Mouse (Mus musculus) kidney, adult 11 months (tissue): ENCODE data around the gene Slc35e2.
A peak's percentile ranks its signal among the peaks of the same experiment; 100 is the strongest.
"Not testable (repeated sequence)": the region's sequence is repeated elsewhere in the genome, so short reads cannot be mapped to it uniquely, and the experiment has no call there.

Experiments used
- DNase-seq: peaks from one replicate; pipeline ENCODE4 v3.0.0; 2022

The Slc35e2 gene

DNA sequence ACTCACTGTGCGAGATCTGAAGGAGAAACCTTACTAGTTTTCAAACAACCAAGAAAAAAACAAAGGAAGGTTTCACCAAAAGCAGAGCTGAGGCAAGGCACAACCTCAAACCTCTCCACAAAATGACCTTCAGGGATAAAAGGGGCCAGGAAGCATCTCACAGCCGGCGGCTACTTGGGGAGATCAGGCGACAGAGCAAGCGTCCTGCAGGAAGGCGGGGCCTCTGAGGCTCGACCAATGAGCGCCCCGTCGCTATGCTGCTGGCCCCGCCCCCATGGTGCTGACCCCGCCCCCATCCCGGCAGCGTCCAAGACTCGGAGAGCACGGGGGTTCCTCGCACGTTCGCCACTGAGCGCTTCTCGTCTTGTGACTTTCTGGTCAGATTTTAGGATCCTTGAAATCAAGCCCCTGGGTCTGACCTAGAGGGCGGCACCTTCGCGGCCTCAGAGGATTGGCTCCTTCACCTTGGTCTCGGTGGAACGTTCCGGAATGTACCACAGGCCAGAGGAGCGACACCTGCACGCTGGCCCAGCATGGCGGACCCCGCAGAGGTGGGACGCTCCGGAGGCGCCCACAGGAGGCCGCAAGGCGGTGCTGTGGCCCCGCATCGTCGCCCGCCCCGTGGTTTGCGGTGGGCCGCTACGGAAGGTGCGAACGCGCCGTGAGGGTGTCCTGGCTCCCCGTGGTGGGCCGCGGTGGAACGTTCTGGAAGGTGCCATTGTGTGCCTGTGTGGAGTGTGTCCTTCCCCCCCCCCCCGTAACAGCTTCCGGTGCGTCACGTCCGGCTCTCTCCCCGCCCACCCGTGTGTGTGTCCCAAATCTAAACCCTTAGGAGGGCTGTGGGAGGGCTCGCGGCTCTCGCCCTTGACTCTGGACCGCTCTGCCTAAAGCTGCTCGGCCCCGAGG is at the start of gene Slc35e2:
Slc35e2 (plus strand) TSS at position 326 of the 906 bp plus-strand sequence.
- DNase-seq = peak; percentile 94

DNA sequence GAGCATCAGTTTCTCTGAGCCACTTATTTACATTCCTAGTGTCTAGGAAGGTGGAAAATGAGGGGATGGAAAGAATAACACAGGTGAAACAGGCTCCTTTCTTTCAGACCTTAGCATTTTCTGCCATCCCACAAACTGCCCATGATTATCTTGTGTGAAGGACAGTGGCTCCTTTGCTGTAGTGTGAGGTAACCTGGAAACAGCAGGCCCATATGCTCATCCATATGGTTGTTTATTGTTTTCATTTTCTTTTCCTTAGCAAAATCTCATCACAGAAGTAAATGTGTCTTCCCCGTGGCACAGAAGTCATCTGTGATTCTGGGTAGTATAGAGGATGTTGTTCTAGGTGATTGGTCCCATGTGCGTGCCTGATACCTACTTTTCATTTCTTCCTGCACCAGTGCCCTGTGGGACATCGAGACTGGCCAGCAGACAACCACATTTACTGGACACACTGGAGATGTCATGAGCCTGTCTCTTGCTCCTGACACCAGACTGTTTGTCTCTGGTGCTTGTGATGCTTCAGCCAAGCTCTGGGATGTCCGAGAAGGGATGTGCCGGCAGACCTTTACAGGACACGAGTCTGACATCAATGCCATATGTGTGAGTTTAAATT is 48.2 kb upstream of the Slc35e2 start:
- no peak for DNase-seq

DNA sequence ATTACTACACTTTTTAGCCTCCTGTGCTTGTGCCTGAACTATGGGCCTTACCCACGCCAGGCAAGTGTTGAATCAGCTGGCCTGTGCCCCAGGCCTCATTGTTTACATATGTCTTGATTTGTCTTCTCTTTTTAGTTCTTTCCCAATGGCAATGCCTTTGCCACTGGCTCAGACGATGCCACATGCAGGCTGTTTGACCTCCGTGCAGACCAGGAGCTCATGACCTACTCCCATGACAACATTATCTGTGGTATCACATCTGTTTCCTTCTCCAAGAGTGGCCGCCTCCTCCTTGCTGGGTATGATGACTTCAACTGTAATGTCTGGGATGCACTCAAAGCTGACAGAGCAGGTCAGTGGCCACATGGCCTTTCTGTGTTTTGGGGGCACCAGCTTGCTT is 46.3 kb upstream of the Slc35e2 start:
- no peak for DNase-seq

DNA sequence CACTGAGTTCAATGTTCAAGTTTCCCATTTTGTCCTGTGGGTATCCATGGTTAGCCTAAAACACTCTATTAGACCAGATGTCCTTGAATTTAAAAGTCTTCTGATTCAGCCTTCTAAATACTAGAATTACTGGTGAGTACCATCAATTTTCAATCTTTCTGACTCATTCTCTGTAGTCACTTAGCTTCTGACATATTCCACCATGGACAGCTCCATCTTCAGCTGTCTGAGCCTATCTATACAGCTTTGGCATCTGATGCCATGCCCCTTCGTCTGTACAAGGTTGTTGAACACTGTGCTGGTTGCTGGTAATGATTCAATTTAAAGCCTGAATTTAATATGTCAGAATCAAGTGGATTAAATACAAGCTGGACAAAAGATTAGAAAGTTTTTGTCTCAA is 45.8 kb upstream of the Slc35e2 start:
- no peak for DNase-seq

DNA sequence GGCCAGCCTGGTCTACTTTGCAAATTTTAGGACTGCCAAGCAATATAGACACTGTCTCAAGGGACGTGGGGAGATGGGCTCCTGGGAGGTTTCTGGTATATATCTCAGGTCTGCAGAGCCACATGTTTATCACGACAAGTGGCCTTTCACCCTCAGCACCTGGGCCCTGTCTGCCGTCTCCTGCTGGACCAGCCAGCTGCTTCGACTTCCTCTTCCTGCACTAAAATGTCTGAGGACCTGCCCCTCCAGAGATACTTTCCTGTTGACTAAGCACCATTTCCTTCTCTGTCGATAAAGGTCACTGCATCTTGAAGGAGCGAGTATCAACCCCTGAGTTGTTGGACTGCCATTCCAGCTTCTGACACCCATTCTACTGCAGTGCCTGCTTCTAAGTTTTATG is 41.8 kb upstream of the Slc35e2 start:
- no peak for DNase-seq

DNA sequence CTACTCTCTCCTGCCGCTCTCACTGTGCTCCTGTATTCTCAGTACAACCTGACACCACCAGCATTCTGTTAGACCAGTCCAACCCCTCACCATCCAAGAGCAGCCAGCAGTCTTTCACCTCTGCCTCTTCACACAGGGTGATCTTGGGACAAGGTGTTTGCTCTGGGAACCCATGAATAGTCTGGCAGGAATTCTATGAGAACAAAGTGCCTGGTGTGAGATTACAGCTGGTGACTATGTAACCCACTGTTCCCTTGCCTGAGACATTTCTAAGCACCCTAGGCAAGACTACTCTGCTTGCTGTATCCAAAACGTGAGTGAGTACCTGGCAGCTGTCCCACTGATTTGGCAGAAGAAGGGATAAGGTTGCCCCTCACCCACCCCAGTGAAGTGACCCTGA is 40.3 kb upstream of the Slc35e2 start:
- DNase-seq = peak; percentile 70

DNA sequence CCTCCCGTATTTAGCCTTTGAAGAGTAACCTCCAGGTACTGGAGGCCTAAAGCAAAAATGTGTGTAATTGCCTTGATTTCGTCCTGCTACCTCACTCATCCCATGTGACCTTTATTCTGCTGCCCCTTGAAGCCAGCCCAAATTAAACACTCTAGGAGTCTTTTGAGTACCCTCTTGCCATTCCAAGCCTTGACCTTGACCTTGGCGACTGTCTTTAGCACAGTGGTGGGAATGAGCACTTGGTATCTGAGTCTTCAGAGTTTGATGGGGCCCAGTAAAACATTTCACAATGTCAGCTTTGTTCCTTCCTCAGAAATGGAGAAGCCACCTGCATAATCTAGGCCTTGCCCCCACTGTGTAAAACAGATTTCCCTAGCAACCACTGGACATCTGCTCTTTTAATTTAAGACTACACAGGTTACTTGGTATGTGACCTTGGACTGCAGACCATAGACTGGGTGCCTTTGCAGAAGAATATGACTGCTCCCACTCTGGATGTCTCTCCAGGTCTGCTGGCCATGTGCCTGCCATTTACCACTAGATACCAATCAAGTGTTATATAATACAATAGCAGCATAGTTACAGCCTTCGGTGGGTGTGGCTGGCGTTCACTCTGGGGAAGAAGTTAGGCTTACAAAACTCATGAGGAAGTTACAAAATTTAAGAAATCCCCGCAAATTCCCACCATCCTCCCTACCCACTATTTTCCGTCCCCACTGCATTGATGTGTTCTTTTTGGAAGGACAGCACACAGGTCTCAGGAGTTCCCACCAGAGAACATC is 39.4 kb upstream of the Slc35e2 start, which contains the start of gene Nadk:
Nadk (plus strand) TSS at position 718 of the 782 bp plus-strand sequence.
- no peak for DNase-seq

DNA sequence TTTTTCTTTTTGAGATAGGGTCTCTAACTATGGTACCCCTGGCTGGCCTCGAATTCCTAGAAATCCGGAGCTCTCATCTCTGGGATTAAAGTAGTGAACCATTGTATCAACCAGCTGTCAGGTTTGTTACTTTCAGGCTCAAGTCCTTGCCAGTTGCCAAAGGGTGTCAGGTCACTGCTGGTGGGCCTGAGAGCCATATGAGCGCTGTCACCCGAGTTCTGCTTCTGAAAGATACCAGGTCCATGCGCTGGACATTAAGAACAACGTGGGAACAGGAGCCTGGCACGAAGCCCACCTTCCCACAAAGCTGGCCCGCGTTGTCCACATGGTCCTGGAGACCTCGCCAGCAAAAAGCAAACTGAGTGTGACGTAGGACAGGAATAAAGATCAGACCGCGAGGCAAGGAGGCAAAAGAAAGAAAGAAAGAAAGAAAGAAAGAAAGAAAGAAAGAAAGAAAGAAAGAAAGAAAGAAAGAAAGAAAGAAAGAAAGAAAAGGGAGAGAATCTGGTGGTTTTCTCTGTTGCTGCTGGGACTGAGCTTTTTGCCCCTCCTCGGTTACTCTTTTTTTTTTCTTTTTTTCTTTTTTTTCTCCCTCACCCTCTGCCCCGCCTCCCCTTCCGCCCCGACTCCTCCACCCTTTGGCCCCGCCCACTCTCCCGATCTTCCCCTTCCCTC is 38.4 kb upstream of the Slc35e2 start:
- peak; percentile 70 for DNase-seq

DNA sequence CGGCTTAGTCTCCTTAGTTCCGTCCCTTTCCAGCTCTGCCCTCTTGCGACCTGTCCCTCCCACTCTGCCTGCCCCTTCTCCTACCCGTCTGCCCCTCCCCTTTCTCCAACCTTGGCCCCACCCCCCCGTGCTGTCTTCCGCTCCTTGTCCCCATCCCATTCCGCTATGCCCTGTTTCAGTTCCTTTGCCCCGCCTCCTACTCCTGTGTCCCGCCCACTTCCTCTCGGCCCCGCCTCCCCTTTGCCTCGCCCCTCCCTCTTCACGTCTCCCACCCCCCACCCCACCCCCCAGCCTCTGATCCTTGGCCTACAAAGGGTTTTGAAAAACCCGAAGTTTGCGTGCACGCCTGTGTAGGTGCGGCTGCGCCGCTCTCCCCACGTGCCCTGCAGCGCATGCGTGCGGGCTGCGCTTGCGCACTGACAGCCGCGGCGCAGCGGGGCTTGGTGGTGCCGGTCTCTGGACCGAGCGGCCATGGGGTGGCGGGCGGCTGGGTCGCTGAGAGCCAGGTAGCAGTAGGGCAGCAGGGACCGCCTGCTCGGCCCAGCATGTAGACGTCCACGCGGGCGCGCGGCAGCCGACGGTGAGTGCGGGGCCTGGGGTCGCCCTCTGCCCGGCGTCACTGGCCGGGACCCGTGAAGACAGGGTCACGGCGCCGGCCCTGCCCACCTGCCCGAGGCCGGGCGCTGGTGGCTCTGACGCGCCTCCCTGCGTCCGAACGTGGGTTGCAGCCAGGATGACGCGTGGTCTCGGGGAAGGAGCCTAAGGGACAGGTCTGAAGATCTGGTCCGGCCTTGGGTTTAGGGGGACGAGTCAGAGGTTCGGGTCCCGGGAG is 37.6 kb upstream of the Slc35e2 start:
- peak; percentile 97 for DNase-seq

DNA sequence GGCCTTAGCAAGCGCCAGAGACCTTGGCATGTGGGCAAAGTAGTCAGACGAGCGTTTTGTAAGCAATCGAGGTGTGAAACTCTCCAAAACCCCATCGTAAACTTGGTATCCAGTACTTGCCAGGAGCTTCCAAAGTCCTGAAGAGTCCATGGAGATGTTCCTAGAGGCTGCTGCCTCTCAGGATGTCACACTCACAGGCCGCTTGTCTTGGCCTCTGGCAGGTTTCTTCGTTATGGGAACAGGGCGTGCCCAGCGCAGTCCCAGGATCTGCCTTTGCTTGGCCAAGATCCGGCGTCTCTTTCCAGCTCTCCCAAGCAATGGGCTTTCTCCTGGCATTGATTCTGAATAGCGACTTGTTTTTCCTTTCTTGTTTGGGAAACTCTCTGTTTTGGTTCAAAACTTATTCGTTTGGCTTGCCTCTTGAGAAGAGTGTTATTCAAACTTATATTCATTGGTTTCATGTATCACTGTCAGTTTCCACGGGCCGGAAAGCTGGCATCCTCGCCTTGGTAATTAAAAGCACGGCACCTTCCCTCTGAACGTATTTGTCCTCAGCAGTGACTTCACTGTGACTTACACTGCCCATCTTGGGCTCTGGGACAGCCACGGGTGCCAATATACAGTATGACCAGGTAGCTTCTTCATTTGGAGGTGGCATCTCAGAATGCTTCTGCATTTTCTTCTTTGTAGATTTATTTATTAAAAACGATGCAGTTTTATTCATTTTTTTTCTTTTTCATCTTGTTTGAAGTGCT is 36.7 kb upstream of the Slc35e2 start:
- peak; percentile 53 for DNase-seq

DNA sequence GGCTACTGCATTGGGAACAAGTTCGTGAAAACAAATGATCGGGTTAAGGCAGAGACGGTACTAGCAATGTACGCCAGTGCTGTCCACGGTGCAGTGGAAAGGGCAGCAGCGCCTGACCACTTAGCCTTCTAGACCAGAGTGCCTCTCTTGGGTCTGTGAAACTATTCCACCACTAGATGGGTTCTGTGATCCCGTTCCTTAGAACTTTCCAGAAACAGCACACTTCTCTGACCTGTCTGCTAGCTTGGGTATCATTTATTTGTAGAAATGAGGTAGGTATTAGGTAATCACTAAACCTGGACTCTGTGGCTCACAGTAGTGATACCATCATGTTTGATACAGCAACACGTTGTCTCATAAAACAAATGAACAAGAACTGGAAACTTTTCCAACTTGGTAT is 34.7 kb upstream of the Slc35e2 start:
- peak; percentile 48 for DNase-seq

DNA sequence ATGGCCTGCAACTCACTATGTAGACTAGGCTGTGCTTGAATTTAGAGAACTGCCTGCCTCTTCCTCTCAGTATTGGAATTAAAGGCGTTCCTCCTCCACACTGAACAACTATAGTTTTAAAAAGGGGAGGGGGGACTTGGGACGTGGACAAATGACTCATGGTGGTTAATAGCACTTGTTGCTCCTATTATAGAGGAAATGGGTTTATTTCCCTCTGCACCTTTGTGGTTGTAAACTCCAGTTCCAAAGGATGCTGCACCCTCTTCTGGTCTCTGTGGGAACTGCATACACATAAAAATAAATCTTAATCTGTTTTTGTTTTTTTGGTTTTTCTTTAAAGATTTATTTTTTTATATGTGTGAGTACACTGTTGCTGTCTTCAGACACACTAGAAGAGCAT is 33.0 kb upstream of the Slc35e2 start:
- no peak for DNase-seq

DNA sequence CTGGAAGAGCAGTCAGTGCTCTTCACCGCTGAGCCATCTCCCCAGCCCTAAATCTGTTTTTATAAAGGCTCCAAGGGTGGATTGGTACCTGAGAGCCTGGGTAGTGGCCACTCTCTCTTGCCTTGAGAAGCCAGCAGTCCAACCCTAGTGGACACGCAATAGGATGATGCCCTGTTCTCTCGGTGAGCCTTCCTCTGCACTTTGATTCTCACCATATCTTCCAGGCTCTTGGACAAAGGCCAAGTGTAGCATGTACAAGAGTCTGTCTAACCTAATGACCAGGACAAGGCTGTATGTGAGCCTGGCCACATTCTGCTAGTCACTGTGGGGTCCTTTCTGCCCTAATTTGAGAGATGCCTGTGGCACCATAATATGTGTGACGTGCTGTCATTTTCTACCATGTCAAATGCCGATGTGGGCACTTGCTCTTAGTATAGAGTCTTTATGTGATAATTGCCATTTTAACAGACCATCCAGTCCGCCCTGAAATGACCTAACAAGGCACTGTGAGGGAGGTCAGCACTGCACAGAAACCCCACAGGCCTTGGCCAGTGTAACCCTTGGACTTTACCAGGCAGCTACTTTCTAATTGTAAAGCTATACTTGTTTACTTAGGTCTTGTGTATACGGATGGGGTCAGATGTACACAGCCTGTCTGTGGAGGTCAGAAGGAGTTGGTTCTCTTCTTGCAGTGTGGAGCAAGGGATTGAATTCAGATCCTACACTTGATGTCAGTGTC is 32.4 kb upstream of the Slc35e2 start:
- DNase-seq = no peak

DNA sequence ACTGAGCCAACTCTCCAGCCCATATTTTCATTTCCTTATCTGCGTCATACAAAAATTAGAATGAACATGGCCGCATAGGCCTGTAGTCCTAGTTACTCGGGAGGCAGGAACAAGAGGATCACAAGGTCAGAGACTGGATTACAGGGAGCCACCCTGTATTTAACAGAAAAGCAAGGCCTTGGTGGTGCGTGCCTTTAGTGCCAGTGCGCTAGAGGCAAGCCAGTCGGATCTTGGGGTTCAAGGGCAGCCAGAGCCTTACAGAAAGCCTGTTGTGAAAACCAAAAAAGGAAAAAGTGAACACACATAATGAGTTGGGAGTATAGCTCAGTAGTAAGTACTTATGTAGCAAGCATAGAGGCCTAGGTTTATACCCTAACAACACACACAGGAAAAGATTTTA is 31.4 kb upstream of the Slc35e2 start:
- no peak for DNase-seq

DNA sequence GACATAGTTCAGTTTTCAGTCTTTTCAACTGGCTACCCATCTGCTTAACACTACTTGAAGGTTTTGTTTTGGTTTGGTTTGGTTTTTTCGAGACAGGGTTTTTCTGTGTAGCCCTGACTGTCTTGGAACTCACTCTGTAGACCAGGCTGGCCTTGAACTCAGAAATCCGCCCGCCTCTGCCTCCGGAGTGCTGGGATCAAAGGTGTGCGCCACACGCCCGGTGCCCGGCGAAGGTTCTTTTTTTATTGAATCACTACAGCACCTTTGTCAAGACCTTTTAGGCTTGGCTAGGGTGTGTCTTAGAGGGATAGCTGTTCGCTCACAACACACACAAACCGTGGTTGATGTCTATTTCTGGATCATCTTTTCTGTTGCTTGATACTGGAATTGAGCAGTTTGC is 30.9 kb upstream of the Slc35e2 start:
- not testable (repeated sequence) for DNase-seq

DNA sequence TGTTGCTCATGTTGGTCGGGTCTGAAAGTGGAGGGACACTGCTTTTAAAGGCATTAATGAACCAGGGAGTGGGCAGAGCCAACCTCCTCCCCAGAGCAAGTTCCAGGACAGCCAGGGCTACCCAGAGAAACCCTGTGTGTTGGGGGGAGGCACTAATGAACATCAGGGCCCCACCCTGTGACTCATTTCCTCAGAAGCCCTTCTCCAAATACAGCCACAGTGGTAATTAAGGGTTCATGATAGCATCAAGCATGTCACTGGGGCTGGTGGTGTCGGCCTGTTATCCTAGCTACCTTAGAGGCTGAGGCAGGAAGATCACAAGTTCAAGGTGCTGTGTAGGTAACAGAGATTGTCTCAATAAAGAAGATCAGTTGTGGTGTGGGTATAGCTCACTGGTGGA is 29.8 kb upstream of the Slc35e2 start:
- DNase-seq = no peak

DNA sequence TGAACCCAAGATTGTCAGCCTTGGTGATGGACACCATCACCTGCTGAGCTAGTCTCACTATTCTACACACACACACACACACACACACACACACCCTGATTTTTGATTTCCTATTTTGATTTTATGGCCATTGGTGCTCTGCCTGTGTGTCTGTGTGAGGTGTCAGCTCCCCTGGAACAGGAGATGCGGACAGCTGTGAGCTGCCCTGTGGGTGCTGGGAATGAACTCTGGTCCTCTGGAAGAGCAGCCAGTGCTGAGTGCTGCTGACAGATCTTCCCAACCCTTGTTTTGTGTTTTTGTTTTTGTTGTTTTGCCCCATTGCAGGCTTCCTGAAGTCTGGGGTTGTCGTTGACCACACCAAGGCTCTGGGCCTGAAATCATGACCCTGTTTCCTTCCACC is 28.1 kb upstream of the Slc35e2 start:
- no peak for DNase-seq

DNA sequence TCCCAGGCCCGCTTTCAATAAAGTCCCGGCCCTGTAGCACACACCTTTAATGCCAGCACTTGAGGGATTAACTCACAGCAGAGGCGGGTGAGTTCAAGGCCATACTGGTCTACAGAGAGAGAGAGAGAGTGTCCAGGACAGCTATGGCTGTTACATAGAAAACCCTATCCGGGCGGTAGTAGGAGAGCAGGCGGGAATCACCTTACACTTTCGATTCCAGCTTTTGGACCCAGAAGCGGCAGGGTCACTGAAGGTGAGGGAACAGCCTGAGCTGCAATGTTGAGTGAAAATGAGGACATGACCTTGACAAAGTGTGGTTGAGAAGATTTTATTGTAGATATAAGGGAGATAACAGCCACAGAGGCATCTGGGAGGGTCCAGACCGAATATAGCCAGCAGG is 27.3 kb upstream of the Slc35e2 start:
- DNase-seq = no peak

DNA sequence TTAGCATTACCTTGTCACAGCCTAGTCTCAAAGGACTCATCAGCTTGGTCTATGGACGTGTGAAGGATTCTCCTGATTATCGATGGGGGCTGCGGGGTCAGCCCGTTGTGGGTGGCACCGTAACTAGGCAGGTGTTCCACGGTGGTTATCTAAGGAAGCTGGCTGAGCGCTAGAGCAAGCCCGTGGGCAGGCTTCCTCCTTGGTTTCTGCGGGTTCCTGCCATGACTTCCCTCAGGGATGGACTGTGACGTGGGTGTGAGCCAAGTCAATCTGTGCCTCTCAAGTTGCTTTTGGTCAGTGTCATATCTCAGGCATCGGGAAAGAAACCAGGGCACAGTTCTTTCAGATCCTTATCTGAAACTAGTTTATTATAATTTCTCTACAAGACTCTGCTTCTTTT is 26.3 kb upstream of the Slc35e2 start:
- no peak for DNase-seq

DNA sequence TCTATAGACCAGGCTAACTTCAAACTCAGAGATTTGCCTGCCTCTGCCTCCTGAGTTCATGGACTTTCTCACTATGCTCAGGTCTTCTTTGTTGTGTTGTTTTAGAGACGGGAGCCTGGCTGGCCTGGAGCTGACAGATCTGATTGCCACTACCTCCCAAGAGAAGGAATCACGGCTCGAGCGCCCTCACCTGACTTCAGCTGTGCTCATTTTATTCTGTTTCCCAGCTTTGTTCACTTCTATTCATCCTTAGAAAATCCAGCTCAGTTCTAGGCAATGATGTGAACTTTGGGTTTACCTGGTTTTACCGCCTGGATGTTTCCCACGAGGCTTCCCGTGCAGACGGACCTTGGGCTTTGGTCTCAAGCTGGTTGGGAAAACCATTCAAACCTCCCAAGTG is 25.7 kb upstream of the Slc35e2 start:
- no peak for DNase-seq

DNA sequence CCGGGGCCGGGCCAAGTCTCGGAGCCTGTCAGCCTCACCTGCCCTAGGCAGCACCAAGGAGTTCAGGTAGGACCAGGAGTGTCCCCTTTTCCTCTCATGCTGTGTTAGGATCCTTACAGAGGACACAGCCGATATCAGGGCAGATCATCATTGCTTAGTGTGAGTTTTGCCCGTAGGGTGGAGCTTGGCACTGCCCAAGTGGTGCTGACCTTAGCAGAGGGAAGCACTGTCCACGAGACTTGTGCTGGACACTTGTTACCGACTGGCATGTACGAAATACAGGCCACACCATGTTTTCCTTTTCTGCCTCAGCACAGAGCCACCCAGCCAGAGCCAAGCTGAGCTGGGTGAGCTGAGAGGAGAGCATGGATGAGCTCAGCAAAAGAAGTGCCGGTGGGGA is 24.1 kb upstream of the Slc35e2 start:
- DNase-seq = peak; percentile 58
